Mouse (Mus musculus) frontal cortex, adult (tissue): ENCODE measurements around the gene Rad23b.
A peak's percentile ranks its signal among the peaks of the same experiment; 100 is the strongest.
"Not testable (repeated sequence)": the region's sequence is repeated elsewhere in the genome, so short reads cannot be mapped to it uniquely, and the experiment has no call there.

Experiments used
- ATAC-seq: cut with Nextera tagmentation; 2 replicates; pipeline ENCODE4 v1.9.2; 2017; ENCODE audit warnings: mild to moderate bottlenecking, moderate library complexity, mixed read lengths; ENCODE audit not compliant: low TSS enrichment

Gene Rad23b

DNA sequence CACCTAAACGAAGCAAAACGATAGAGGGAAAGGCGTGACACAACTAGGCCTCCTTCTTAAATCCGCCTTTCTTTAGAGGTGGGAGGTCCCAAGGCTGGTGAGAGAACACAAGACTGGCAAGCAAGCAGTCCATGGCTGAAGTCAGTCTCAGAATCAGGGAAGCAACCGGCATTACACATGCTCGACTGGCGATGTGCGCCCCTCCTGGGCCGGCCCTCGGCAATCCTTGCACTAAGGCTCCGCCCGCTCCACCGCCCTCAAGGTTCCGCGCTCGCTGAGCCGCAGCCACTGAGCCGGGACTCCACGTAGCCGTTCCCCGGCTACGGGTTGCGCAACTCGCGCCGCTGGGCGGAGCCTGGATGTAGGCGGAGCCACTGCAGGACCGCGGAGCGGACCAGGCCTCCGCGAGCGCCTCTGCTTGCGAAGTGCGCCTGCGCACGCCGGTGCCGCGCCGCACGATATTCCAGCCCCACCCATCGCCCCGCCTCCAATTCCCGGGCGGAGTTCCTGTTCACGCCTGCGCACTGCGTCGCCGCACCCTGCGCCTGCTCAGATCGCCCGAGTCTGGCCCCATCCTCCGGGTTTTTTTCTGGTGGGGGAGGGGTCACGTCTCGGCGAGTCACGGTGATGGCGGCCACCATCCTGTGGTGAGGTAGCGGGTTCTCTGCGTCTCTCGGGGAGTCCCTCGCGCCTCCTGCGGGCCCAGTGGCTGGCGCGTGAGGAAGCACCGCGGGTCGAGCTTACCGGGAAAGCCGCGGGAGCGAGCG, at the start of gene Rad23b:
Gene Rad23b, plus strand, starts transcription at position 592 of the 767 bp plus-strand sequence.
- ATAC-seq: peak; percentile 95

DNA sequence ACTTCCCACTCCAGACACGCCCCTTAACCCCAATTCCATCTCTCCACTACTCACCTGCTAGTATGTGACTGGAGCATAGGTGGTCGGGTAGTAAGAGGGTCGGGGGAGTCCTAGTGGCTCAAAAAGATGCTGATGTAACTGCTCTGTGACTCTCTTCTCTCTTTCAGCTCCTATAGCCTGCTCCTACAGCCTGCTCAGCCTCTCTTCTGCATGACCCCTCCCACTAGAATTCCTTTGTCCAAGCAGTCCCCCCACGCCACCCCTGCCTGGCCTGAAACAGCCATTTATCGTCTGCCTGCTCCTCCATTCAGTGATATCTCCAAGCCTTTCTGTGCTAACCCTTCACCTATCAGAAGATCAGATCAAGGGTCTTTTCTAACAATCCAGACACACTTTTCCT, 45.7 kb upstream of the Rad23b start:
- no peak for ATAC-seq

DNA sequence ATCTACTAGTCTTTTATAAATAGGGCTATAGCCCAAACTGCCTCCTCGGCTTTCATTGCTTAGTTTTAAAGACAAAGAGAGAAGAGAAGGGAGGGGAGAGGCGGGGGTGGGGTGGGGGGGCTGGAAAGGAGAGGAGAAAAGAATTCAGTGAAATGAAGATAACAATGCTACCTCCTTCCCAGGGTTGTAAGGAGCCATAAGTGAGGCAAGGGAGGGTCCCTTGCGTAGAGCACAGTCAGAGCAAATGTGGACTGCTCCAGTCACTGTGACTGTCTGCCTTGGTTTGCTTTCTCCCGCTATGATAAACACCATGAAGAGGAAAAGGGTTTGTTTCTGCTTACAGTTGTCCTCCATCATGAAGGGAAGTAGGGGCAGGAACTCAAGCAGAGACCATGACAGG, 43.2 kb upstream of the Rad23b start:
- no peak for ATAC-seq

DNA sequence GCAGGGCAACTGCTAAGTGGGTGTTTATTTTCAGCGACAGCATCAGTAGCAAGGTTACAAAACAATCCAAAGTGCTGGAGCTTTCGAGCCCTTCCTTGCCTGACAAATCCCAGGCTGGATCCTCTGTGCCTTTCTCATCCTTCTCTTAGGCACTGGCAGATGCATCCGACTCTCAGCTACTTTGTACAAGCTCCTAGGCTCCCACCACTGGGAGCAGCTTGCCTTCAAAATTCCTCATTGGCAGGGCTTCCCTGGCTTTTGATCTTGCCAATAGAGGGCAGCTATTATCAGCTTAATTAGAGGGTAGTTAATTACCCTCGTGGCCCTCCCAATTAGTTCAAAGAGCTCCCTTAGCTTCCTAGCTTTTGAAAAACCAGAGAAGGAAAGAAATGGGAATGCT, 33.1 kb upstream of the Rad23b start:
- peak; percentile 96 for ATAC-seq

DNA sequence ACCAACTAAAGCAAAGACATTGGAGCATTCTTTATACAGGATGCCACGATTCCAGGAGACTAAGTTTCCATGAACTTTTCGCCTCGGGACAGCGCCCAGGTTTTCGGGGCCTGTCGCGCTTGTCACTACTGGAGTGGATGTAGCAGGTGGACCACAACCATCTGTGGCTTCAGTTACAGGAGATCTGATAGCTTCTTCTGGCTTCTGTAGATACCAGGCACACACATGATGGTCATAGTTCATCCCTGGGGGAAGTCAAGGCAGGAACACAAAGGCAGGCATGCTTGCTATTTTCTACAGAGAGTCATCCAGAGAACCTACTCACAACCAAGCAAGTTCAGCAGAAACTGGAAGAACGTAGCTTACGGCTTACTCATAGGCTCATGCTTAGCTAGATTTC, 31.5 kb upstream of the Rad23b start:
- not testable (repeated sequence) for ATAC-seq

DNA sequence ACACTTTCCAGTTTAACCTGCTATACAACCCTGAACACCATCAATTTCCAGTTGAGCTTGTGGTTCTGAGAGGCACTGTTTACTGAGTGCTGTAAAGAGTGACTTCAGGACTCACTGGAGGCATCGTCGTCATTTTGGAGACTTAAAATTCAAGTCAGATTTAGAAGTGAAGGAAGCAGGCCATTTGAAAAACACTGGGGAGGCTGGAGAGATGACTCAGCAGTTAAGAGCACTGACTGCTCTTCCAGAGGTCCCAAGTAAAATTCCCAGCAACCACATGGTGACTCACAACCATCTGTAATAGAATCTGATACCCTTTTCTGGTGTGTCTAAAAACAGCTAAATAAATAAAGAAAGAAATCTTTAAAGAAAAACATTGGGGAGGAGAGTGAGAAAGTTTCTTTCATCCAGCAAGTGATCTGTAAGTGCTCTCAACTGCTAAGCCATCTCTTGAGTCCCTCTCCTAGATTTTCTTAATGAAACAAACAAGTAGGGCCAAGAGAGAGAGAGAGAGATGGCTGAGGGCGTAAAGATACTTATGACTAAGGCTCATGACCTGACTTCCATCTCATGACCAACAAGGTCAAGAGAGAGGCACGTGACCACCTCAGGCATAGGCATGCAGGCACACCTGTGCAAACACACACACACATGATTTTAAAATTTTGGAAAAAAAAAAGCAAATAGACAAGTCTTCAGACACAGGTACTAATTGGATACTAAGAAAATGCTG, 23.9 kb upstream of the Rad23b start:
- peak; percentile 67 for ATAC-seq

DNA sequence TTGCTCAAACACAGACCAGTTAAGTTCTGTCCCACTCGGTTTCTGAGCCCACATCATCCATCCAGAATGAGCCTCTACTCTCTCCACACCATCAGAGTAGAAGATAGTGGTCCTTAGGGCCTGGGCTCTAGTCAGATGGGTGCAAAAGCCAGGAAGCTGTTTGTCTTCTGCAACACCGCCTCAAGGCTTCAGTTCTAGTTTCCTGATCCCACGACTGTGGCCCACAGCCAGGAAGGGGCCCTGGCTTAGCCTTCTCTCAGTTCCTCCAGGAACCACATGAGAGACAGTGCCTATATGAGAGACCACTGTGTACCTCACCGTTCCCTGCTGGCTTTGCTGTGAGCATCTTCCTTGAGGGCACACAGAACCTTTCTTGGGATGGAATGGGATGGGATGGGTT, 22.3 kb upstream of the Rad23b start:
- ATAC-seq: no peak

DNA sequence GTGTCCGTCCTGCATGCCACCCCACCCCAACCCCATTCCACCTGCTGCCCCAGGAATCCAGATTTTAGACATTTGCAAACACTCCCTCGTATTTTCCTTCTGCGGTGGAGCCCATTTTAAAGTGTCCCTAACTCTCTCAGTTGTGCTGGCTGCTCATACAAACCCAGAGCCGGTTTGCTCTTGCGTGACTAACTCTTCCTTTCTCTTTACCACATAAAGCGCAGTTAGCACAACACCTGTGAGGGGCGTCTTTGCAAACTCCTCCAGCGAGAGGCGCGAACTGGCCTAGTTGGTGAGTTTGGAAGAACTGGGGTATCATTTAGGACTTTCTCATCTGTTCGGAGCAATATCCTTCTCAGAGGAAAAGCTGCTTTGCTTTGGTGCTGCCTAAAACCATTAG, 21.4 kb upstream of the Rad23b start:
- peak; percentile 24; the same call in 1 of the 2 replicates for ATAC-seq

DNA sequence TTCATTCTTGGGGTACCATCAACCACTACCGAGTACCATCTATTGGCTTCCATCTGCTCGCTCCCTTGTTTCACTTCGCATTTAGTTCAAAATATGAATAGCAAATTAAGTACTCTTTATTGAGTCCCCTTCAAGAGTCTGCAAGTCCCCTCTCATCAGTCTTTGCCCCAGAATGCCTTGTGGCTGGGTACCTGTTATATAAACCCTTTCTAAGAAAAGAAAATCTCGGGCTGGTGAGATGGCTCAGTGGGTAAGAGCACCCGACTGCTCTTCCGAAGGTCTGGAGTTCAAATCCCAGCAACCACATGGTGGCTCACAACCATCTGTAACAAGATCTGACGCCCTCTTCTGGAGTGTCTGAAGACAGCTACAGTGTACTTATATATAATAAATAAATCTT, 20.9 kb upstream of the Rad23b start:
- not testable (repeated sequence) for ATAC-seq

DNA sequence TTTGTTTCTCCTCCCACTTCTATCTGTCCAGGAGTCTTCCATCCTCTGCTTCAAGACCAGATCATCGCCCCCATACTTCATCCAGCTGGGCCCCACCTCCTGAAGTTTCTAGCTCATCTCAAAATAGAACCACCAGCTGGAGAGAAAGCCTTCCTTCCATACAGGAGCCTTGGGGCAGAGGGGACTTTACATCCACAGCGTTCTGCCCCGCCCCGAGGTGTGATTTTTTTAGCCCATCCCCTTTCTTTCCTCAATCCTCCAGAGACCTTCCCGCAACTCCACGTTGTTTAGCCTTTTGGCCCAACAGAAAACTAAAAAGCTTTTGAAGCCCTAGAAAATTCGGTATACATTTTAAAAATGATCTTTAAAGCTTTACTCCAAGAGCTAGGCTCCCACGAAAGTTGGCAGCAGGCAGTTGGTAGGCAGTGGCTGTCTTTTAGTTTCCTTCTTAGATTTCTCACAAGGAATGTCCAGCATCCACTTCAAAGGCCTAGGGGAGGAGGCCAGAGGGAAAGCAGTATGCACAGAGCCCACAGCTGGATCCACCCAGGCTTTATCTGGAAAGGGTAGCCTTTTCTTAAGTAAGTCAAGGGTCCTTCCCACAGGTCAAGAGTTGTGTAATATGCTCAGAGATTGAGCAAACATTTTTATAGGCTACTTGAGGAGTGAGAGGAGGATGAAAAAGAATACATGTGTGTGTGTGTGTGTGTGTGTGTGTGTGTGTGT, 20.1 kb upstream of the Rad23b start:
- peak; percentile 83 for ATAC-seq

DNA sequence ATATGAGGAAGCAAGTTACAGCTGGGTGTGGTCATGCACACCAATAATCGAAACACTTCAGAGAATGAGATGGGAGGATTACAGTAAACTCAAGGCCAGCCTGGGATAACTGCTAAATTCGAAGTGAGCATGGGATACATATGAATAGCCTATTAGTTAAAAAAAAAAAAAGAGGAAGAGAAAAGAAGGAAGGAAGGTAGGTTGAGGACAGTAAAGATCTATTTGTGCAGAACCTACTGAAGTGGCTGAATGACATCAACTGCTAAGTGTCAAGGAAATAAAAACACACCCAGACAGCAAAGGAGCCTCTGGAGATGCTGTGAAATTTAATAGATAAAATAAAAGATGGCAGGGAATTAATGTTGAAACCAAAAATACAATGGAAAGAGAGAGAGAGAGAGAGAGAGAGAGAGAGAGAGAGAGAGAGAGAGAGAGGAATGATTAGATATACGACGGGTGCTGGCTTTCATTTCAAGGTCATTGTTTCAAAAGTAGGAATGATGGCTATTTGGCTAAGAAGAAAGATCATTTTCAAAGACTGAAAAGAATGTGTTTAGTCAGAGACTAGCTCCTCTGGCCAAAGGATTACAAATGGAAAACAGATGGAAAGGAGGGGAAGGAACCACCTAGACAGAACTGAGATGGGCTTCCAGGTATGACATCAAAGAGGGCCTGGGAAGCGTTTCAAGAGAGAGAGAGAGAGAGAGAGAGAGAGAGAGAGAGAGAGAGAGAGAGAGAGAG, 14.6 kb upstream of the Rad23b start:
- ATAC-seq: no peak

DNA sequence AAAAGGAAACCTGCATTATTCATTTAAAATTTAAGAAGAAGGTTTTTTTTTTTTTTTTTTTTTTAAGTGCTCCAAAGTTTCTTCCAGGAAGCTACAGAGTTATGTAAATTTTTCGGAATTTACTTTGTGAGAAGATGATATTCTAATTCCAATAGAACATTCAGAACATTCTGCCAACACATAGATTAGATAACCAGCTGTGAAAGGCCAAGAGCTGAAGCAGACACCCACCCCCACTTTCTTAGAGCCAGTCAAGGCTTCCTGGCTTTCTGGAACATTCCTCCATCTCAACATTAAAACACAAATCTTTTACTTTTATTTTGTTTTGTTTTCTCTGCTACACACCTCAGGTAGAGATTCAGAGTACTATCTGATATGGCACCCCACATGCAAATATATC, 10.9 kb upstream of the Rad23b start:
- ATAC-seq: no peak

DNA sequence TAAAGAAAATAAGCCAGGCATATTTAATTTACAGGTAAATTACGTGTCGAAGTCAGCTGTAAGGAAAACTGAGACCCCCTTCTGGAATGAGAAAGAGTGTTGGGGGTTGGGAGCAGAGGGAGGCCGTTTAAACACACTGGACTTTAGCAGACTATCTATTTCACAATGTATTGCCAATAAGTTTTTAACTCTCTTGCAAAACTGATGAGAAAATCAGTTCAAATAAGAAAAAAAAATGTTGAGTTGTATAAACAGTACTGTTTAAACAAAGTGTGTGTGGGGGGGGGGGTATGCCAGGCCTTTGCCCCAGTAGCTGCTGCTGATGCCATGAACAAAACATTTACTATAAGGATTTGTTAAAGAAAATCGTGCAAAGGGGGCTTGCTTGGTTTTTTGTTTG, 10.5 kb upstream of the Rad23b start:
- ATAC-seq: no peak

DNA sequence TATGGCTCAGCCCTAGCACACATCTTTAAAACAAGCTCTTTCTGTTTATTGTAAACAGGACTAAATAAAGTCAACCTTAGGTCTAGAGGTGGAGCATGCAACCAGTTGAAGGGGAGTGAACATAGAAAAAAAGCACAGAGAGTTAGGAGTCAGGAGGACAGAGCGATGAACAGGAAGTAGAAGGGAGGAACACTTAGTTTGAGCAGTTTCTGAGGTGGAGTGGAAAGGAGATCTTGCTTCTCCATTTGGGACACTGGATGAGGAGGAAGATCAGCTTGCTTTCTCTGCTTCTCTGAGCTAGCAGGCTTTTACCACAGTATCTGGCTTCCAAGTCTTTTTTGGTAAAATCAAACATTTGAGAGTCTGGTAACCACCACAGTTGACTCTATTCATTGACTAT, 8.0 kb upstream of the Rad23b start:
- no peak for ATAC-seq

DNA sequence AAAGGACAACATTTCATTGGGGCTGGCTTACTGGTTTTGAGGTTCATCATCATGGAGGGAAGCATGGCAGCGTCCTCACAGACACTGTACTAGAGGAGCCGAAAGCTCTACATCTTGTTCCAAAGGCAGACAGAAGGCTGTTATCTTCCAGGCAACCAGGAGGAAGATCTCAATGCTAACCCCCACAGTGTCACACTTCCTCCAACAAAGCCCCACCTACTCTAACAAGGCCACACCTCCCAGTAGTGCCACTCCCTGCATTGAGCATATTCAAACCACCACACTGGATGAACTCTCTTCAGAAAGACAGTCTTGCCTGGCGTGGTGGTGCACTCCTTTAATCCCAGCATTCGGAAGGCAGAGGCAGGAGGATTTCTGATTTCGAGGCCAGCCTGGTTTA, 7.2 kb upstream of the Rad23b start:
- ATAC-seq: no peak

DNA sequence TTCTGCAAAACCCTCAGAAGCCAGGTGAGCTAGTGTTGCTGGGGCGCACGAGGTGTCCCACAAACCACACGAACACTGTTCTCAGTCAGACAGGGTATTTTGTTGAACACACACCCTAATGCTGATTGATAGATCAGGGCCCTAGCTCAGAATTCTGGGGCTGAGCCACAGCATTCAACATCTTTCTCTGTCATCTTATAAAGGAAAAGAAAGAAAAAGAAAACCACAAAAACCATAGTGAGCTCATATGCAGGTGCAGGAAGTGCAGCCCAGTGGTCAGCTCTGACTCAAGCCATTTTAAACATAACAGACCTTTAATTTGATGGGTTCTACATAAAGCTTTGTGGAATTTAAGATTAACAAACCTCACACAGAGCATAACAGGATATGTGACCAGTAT, 6.6 kb upstream of the Rad23b start:
- ATAC-seq: no peak

DNA sequence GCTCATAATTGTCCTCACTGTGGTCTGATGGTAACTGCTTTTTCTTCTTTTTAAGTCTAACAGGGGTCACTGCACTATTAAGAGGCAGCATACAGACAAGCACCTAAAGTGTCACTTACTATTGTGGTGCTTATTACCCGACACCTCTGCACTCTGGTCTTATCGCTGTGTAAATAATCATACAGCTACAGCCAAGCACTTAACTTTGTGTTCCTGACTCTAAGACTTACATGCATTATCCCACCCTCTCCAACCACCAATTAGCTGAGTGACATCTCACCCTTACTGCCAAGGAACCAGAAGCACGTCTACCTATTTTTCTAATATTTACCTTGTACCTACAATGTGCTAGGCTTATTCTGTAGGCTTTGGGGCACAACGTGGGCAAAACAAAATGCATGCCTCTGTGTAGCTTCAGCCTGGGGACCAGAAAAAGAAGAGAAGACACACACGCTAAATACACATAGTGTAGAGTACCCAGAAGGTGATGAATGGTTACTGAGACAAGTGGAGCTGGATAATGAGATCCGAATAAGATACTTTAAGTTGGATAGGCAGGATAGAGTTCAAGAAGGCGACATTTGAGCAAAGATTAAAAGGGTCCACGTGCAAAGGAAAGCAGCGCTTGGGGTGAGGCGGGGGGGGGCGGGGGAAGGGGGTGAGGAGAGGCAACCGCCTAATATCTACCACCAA, 938 bp upstream of the Rad23b start:
- no peak for ATAC-seq

DNA sequence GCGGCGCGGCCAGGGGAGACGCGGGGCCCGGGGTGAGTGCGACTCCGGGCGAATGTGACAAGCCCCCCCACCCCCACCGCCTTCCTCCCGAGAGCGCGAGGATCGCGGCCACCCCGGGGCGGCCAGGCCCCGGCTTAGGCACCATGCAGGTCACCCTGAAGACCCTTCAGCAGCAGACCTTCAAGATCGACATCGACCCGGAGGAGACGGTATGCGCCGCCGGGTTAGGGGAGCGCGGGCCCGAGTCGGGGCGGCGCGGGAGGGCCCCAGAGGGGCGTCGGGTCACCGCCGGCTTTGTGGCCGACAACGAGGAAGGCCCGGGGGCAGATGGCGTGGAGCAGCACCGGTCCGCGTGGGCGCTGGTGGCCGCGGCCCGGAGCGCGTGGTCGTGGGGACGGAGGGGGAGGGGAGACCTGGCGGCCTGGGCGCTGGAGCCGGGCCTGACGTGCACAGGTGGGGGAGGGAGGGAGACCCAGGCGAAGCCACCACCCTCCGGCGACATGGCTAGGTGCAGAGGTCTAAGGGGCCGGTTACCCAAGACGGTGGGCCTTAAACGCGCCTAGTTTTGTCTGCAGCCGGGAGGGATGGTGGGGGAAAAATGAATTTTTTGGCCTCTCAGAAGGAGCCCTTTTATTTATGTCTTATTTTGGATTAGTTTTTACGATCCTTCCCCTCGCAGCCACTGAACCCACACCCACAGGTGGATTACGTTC, 532 bp downstream of the Rad23b start:
- ATAC-seq: peak; percentile 31

DNA sequence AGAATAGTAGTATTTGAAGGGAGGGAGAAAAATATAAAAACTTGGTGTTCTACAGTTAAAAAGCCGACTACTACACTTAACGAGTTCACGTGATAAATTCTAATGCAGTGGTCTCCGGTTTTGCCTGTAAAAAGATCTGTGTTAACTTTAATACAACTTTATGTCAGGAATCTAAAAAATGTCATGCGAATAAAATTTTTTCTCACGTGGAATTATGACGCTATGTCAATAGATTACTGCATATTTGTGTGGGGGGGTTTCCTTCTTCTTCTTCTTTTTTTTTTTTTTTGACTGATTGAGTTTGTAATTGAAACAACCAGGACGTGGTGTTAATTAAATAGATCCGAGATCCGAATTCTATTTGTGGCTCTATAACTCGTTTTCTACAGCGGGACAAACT, 1.2 kb downstream of the Rad23b start:
- no peak for ATAC-seq

DNA sequence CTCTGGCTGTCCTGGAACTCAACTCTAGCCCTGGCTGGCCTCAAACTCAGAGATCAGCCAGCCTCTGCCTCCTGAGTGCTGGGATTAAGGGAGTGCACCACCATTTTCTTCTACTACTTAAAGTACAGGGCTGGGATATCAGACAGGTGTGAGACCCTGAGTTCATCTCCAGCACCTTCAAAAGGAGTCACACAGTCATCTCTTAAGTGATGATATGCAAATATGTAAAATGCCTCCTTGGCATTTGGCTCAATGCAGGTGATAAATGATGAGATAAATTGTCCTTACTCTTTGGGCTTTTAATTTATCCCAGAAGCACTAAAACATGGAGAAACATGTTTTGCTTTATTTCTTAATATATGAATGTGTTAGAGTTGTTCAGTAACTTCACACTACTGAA, 2.0 kb downstream of the Rad23b start:
- ATAC-seq: no peak

DNA sequence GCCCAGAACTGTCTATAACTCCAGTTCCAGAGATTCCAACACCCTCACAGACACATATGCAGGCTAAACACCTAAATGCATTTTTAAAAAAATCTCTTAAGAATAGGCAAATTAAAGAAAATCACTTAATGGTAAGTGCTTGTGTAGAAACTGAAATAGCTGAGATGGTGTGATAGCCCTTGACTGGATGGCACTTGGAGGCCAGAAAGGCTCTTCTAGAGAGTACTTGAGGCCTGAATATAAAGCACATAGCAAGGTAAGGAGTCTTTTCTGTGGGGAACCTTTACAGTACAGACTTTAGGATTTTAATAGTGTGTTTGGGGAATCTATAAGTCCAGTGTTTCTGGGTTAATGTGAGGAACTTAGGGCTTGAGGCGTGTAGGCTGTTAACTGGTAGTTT, 4.2 kb downstream of the Rad23b start:
- ATAC-seq: no peak
